Mouse (Mus musculus): ENCODE data around the gene Mfsd14a. TPM values are rescaled to one million over a fixed set of nuclear protein-coding genes. Genes with fewer than 3 reads are reported as not detected.
A peak's percentile ranks its signal among the peaks of the same experiment; 100 is the strongest.

Mfsd14a gene
- total RNA-seq (2012; rRNA removed) (36.8 and 39.2 TPM in 2 replicates), polyA plus RNA-seq (2012; ENCODE audit: insufficient read depth in 1 of 2, insufficient read length in 2 of 2, low read depth in 1 of 2, low replicate concordance in 2 of 2, missing spikeins in 1 of 2) (100 to 1,000 TPM in 1 of 2 experiments, 10 to 100 TPM in 1; 45.9 to 111 TPM)

DNA sequence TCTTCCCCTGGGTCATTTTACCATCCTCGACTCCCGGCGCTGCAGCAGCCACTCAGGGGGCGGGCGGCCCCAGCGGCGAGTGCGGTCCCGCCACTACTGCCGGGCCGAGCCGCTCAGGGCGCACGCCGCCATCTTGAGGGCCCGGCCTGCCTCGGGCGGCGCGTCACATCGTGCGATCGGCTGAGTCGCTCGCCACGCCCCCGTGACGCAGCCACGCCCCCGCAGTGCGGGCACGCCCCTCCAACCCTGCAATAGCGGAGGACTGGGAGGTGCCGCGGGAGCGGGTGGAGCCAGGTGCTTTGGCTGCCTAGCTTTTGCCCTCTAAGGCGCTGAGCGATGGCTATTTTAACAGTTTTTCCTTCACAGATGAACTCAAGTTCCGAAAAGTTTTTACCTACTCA is at the start of gene Mfsd14a:
Gene Mfsd14a, minus strand, starts transcription at position 215 of the 401 bp plus-strand sequence.
- Histone ChIP-seq H3K4me1 (ENCODE audit: control insufficient read depth in 1 of 2, insufficient read depth in 2 of 2, low read length in 2 of 2) (peaks cover 2 to 25% of the 10 kb centered on the region in 2 experiments; a peak in 2 of 4 replicates), H3K79me2 (ENCODE audit: control insufficient read depth, insufficient read depth, low read length, poor library complexity) (peaks cover 45% of the 10 kb centered on the region), H3K27ac (ENCODE audit: control insufficient read depth, low read depth, low read length) (peak within 1 kb of the TSS; percentile 77), H3K27me3 (ENCODE audit: control insufficient read depth in 1 of 2, insufficient read depth in 2 of 2, low read length in 2 of 2) (no peaks in the 10 kb centered on the region), H3K9me3 (replicated peaks; ENCODE audit: insufficient read depth, low read length) (no peaks in the 10 kb centered on the region), H3K4me3 (ENCODE audit: control insufficient read depth in 1 of 2, insufficient read depth in 1 of 2, low read depth in 2 of 2, low read length in 2 of 2) (peak within 1 kb of the TSS; percentile 91 to 95), H3K36me3 (ENCODE audit: control insufficient read depth in 1 of 2, insufficient read depth in 2 of 2, low read length in 2 of 2) (peaks cover 0 to 21% of the 10 kb centered on the region in 2 experiments; a peak in 3 of 4 replicates), H3K9ac (ENCODE audit: control insufficient read depth, low read depth, low read length, poor library complexity, severe bottlenecking) (peak within 1 kb of the TSS; percentile 96)
- DNase-seq (ENCODE audit: low read depth, low spot score) = peak; percentile 97
- no peak for TF ChIP-seq RAD21 (IDR thresholded peaks at IDR 0.05; ENCODE audit: low read depth, low read length)
- TF ChIP-seq NELFE (IDR thresholded peaks at IDR 0.05; ENCODE audit: low read depth, low read length) = peak; percentile 87
- no peak for TF ChIP-seq GATA1 (IDR thresholded peaks at IDR 0.05; ENCODE audit: low read depth, low read length)
- peak; percentile 88 for TF ChIP-seq ZMIZ1 (IDR thresholded peaks at IDR 0.05; ENCODE audit: low read depth, low read length)
- TF ChIP-seq SIN3A (IDR thresholded peaks at IDR 0.05; ENCODE audit: low read length) = peak; percentile 68; the same call in 1 of the 2 replicates
- no peak for TF ChIP-seq MAZ (IDR thresholded peaks at IDR 0.05; ENCODE audit: low read depth, low read length)
- TF ChIP-seq MAX (IDR thresholded peaks at IDR 0.05; ENCODE audit: low read length) = no peak
- no peak for TF ChIP-seq EP300 (IDR thresholded peaks at IDR 0.05; ENCODE audit: low read depth in 1 of 2, low read length in 2 of 2)
- TF ChIP-seq HCFC1 (IDR thresholded peaks at IDR 0.05; ENCODE audit: low read depth, low read length) = peak; percentile 76
- TF ChIP-seq POLR2AphosphoS5 (IDR thresholded peaks at IDR 0.05; ENCODE audit: borderline replicate concordance, low read depth, low read length) = no peak
- TF ChIP-seq MYB (IDR thresholded peaks at IDR 0.05; ENCODE audit: low read depth, low read length) = 0 out of 2 replicates have a peak, but pooled peaks have one; percentile 5
- TF ChIP-seq RCOR1 (IDR thresholded peaks at IDR 0.05; ENCODE audit: low read depth, low read length) = 0 out of 2 replicates have a peak, but pooled peaks have one; percentile 26
- no peak for TF ChIP-seq CHD1 (IDR thresholded peaks at IDR 0.05; ENCODE audit: low read depth, low read length)
- TF ChIP-seq USF1 (IDR thresholded peaks at IDR 0.05; ENCODE audit: low read depth, low read length) = peak; percentile 74
- TF ChIP-seq MAFK (IDR thresholded peaks at IDR 0.05; ENCODE audit: borderline replicate concordance, low read depth, low read length) = no peak
- TF ChIP-seq ZKSCAN1 (IDR thresholded peaks at IDR 0.05; ENCODE audit: low read depth, low read length) = no peak
- TF ChIP-seq TAL1 (IDR thresholded peaks at IDR 0.05; ENCODE audit: low read length) = no peak
- no peak for TF ChIP-seq CHD2 (IDR thresholded peaks at IDR 0.05; ENCODE audit: low read length)
- TF ChIP-seq JUND (IDR thresholded peaks at IDR 0.05; ENCODE audit: low read depth, low read length) = no peak
- peak; percentile 71 for TF ChIP-seq TCF12 (IDR thresholded peaks at IDR 0.05; ENCODE audit: low read depth, low read length)
- no peak; the same call in 1 of the 2 replicates for TF ChIP-seq MXI1 (IDR thresholded peaks at IDR 0.05; ENCODE audit: low read depth, low read length)
- 0 out of 2 replicates have a peak, but pooled peaks have one; percentile 35 for TF ChIP-seq MEF2A (IDR thresholded peaks at IDR 0.05; ENCODE audit: extremely low read depth, insufficient replicate concordance, low read depth, low read length, poor library complexity, severe bottlenecking)
- peak; percentile 89; the same call in 1 of the 2 replicates for TF ChIP-seq POLR2AphosphoS2 (IDR thresholded peaks at IDR 0.05; ENCODE audit: low read length)
- TF ChIP-seq MYC (IDR thresholded peaks at IDR 0.05; ENCODE audit: low read depth, low read length) = no peak
- TF ChIP-seq E2F4 (IDR thresholded peaks at IDR 0.05; ENCODE audit: borderline replicate concordance, low read depth, low read length) = no peak
- no peak for TF ChIP-seq BHLHE40 (IDR thresholded peaks at IDR 0.05; ENCODE audit: borderline replicate concordance, low read depth, low read length)
- TF ChIP-seq ELF1 (IDR thresholded peaks at IDR 0.05; ENCODE audit: low read depth, low read length) = no peak
- TF ChIP-seq TBP (IDR thresholded peaks at IDR 0.05; ENCODE audit: low read depth, low read length) = peak; percentile 45; the same call in 1 of the 2 replicates
- TF ChIP-seq ZC3H11A (IDR thresholded peaks at IDR 0.05; ENCODE audit: low read depth, low read length) = no peak
- no peak; the same call in 1 of the 2 replicates for TF ChIP-seq UBTF (IDR thresholded peaks at IDR 0.05; ENCODE audit: borderline replicate concordance, insufficient read depth, low read depth, low read length)
- TF ChIP-seq POLR2A (IDR thresholded peaks at IDR 0.05; ENCODE audit: control insufficient read depth in 1 of 2, insufficient read depth in 1 of 2, low read depth in 1 of 2, low read length in 2 of 2, poor library complexity in 1 of 2) = peak; percentile 92 to 98
- peak; percentile 41; the same call in 1 of the 2 replicates for TF ChIP-seq NRF1 (IDR thresholded peaks at IDR 0.05; ENCODE audit: insufficient read depth, low read depth, low read length, poor library complexity, severe bottlenecking)
- TF ChIP-seq SMC3 (IDR thresholded peaks at IDR 0.05; ENCODE audit: low read depth, low read length) = no peak
- no peak for TF ChIP-seq USF2 (IDR thresholded peaks at IDR 0.05; ENCODE audit: borderline replicate concordance in 1 of 2, insufficient read depth in 1 of 2, low read depth in 1 of 2, low read length in 2 of 2)
- no peak for TF ChIP-seq ETS1 (IDR thresholded peaks at IDR 0.05; ENCODE audit: low read depth, low read length)
- TF ChIP-seq CTCF (IDR thresholded peaks at IDR 0.05 in 2 of 3, conservative IDR thresholded peaks at IDR 0.05 in 1 of 3; ENCODE audit: control insufficient read depth in 1 of 3, insufficient read depth in 1 of 3, low read depth in 2 of 3, low read length in 3 of 3, poor library complexity in 1 of 3, severe bottlenecking in 1 of 3) = no peak

All from MEL (cell line).